Mouse (Mus musculus): ENCODE measurements around the gene Vmn1r228. TPM values are rescaled to one million over a fixed set of nuclear protein-coding genes. Genes with fewer than 3 reads are reported as not detected.

Vmn1r228 gene
- polyA plus RNA-seq (2016; fragmentation: Nextera tagmentation; extraction: Ambion mirVana), result not detected in 2 replicates

GRCm38 (mm10) chr17:20786057-20786456 is at the start of gene Vmn1r228:
TSS of gene Vmn1r228 (minus strand) at chr17:20786157.
- no peak within 1 kb of the TSS for H3K9ac ChIP-seq
- no peak for ATAC-seq (ENCODE audit: insufficient number of reproducible peaks, insufficient read depth, low FRiP score, low TSS enrichment)
- no peaks in the 10 kb centered on the region for H3K36me3 ChIP-seq
- no peaks in the 10 kb centered on the region for H3K4me1 ChIP-seq
- no peaks in the 10 kb centered on the region for H3K27me3 ChIP-seq
- no peak within 1 kb of the TSS for H3K4me2 ChIP-seq (replicated peaks)
- H3K4me3 ChIP-seq, result no peak within 1 kb of the TSS
- H3K9me3 ChIP-seq, result peaks cover 9% of the 10 kb centered on the region; the same call in 1 of the 2 replicates
- H3K27ac ChIP-seq, result no peak within 1 kb of the TSS

GRCm38 (mm10) chr17:20811255-20811654 is 25.3 kb upstream of the Vmn1r228 start, which contains the start of gene Vmn1r229:
TSS of gene Vmn1r229 (plus strand) at chr17:20811555.
- 45% methylated on average over 1 of the region's 1 CpGs for WGBS
- H3K9ac ChIP-seq, result no peak within 1 kb of the TSS

GRCm38 (mm10) chr17:20729543-20729942 is 56.4 kb downstream of the Vmn1r228 start, which contains the start of gene Vmn1r227:
TSS of gene Vmn1r227 (plus strand) at chr17:20729843.
- Histone ChIP-seq H3K36me3 (no peaks in the 10 kb centered on the region), H3K9me3 (no peaks in the 10 kb centered on the region), H3K9ac (no peak within 1 kb of the TSS), H3K4me1 (no peaks in the 10 kb centered on the region), H3K4me2 (replicated peaks) (no peak within 1 kb of the TSS), H3K27me3 (no peaks in the 10 kb centered on the region), H3K4me3 (no peak within 1 kb of the TSS), H3K27ac (no peak within 1 kb of the TSS)
- 40% methylated on average over 1 of the region's 1 CpGs for WGBS
- ATAC-seq (ENCODE audit: insufficient number of reproducible peaks, insufficient read depth, low FRiP score, low TSS enrichment), result no peak

More at GRCm38 (mm10) chr17:20811255-20811654, 25.3 kb upstream of the Vmn1r228 start, which contains the start of gene Vmn1r229:
- ATAC-seq (ENCODE audit: insufficient number of reproducible peaks, insufficient read depth, low FRiP score, low TSS enrichment), result no peak
- H3K4me3 ChIP-seq, result no peak within 1 kb of the TSS
- H3K9me3 ChIP-seq, result no peaks in the 10 kb centered on the region
- H3K27ac ChIP-seq, result no peak within 1 kb of the TSS
- no peaks in the 10 kb centered on the region for H3K27me3 ChIP-seq
- H3K4me1 ChIP-seq, result no peaks in the 10 kb centered on the region
- no peak within 1 kb of the TSS for H3K4me2 ChIP-seq (replicated peaks)
- H3K36me3 ChIP-seq, result no peaks in the 10 kb centered on the region

Other genes starting within 250 kb of the Vmn1r228 start
- gene Vmn2r109, start 221.4 kb downstream of the Vmn1r228 start, polyA plus RNA-seq (2016; fragmentation: Nextera tagmentation; extraction: Ambion mirVana), result not detected in 2 replicates
- 0.04 and 0.05 TPM in 2 replicates for gene Vmn2r110, start 189.7 kb downstream of the Vmn1r228 start, polyA plus RNA-seq (2016; fragmentation: Nextera tagmentation; extraction: Ambion mirVana)
- gene Fpr-rs3, start 161.3 kb downstream of the Vmn1r228 start, polyA plus RNA-seq (2016; fragmentation: Nextera tagmentation; extraction: Ambion mirVana), result not detected in 2 replicates
- not detected in 2 replicates for gene Vmn1r226, start 103.3 kb downstream of the Vmn1r228 start, polyA plus RNA-seq (2016; fragmentation: Nextera tagmentation; extraction: Ambion mirVana)
- gene Vmn1r227, start 56.3 kb downstream of the Vmn1r228 start, polyA plus RNA-seq (2016; fragmentation: Nextera tagmentation; extraction: Ambion mirVana), result not detected in 2 replicates
- not detected in 2 replicates for gene Vmn1r229, start 25.4 kb upstream of the Vmn1r228 start, polyA plus RNA-seq (2016; fragmentation: Nextera tagmentation; extraction: Ambion mirVana)
- gene Vmn1r230, start 54.3 kb upstream of the Vmn1r228 start, polyA plus RNA-seq (2016; fragmentation: Nextera tagmentation; extraction: Ambion mirVana), result not detected in 2 replicates
- gene Vmn1r231, start 118.9 kb upstream of the Vmn1r228 start, polyA plus RNA-seq (2016; fragmentation: Nextera tagmentation; extraction: Ambion mirVana), result not detected in 2 replicates
- gene Vmn1r232, start 133.6 kb upstream of the Vmn1r228 start, polyA plus RNA-seq (2016; fragmentation: Nextera tagmentation; extraction: Ambion mirVana), result not detected in 2 replicates
- 402 and 407 TPM in 2 replicates for gene Ppp2r1a, start 159.2 kb upstream of the Vmn1r228 start, polyA plus RNA-seq (2016; fragmentation: Nextera tagmentation; extraction: Ambion mirVana)
- not detected in 2 replicates for gene Vmn1r233, start 210.3 kb upstream of the Vmn1r228 start, polyA plus RNA-seq (2016; fragmentation: Nextera tagmentation; extraction: Ambion mirVana)
- 20.5 and 20.9 TPM in 2 replicates for gene Zfp160, start 222.7 kb upstream of the Vmn1r228 start, polyA plus RNA-seq (2016; fragmentation: Nextera tagmentation; extraction: Ambion mirVana)